Mouse (Mus musculus) olfactory bulb, adult 2 months (tissue): ENCODE results near the gene Obsl1. TPM values are rescaled to one million over a fixed set of nuclear protein-coding genes. Genes with fewer than 3 reads are reported as not detected.

ENCODE experiments used
- H3K27ac ChIP-seq: fragments of 200-500 bp; 2 replicates; pipeline ENCODE4 v1.5.1; 2012; ENCODE audit warnings: low read depth, low read length; ENCODE audit not compliant: insufficient read depth
- H3K4me1 ChIP-seq: fragments of 200-500 bp; 2 replicates; pipeline ENCODE4 v1.6.1; 2012; ENCODE audit warnings: low read length; ENCODE audit not compliant: control insufficient read depth, insufficient read depth
- H3K4me3 ChIP-seq: fragments of 200-500 bp; 2 replicates; pipeline ENCODE4 v1.5.1; 2012; ENCODE audit warnings: mild to moderate bottlenecking, low read depth, low read length, moderate library complexity; ENCODE audit not compliant: insufficient read depth
- CTCF ChIP-seq: fragments of 200-500 bp; IDR thresholded peaks from 2 replicates; pipeline ENCODE4 v1.5.1; 2012; ENCODE audit warnings: low read depth, mild to moderate bottlenecking, low read length, moderate library complexity; ENCODE audit not compliant: insufficient read depth
- POLR2A ChIP-seq: fragments of 200-500 bp; IDR thresholded peaks from 2 replicates; pipeline ENCODE4 v1.6.1; 2012; ENCODE audit warnings: mild to moderate bottlenecking, low read depth, low read length, moderate library complexity; ENCODE audit not compliant: insufficient read depth
- WGBS: fragments of 180-500 bp; shearing (Covaris S2); methylation state at CpG from one replicate; pipeline ENCODE4 v1.1.7; 2018; 5-methylcytosine and 5-hydroxymethylcytosine counted together
- polyA plus RNA-seq: library from polyadenylated mRNA; stranded (reverse); fragments of >200 nt; gene quantifications from 2 replicates; pipeline ENCODE4 v1.2.4, GENCODE M21; 2012; ENCODE audit warnings: low replicate concordance; ENCODE audit not compliant: missing spikeins, insufficient read depth, insufficient read length

The Obsl1 gene
- polyA plus RNA-seq, result not detected in 2 replicates

DNA sequence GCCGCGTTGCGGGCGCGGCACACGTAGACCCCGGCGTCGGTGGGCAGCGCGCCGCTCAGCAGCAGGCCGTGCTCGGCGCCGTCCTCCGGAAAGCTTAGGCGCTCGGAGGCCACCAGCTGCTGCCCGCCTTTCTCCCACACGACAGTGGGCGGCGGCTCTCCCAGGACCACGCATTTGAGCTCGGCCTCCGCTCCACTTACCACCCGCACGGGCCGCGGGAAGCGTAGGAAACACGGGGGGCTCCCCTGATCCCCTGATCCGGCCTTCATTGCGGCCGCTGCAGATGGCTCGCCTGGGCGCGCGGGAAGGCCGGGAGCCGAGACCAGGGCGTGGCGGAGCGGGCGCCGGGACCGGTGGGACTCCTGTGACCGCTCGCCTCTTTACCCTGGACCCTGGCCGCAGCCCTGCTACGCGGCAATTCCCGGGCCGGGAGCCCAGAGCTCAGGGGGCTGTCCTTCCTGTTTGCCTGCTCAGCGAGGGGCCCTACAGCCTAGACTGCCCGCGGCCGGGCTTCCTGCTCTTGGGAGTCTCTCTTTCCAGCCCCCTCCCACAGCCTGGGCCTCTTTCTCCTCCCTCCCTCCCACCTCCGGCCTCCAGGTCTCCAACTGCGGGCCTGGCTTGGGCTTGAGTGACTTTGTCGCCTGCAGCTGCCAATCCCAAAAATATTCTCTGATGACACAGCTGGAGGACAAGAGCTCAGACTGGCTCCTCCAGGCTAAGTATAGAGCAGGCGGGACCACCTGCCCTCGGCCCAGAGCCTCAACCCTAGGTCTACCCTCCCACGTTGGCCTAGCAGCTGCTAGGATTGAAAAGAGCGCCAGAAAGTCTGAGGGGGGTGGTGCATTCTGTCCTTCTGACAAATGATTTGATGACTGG lies at the start of gene Obsl1:
Gene Obsl1, minus strand, starts transcription at position 497 of the 876 bp plus-strand sequence.
- no peak; the same call in 1 of the 2 replicates for TF ChIP-seq POLR2A
- Histone ChIP-seq H3K4me3 (peak within 1 kb of the TSS; percentile 83), H3K4me1 (peaks cover 27% of the 10 kb centered on the region), H3K27ac (peak within 1 kb of the TSS; percentile 70)
- WGBS, result 1% methylated on average over 65 of the region's 65 CpGs

DNA sequence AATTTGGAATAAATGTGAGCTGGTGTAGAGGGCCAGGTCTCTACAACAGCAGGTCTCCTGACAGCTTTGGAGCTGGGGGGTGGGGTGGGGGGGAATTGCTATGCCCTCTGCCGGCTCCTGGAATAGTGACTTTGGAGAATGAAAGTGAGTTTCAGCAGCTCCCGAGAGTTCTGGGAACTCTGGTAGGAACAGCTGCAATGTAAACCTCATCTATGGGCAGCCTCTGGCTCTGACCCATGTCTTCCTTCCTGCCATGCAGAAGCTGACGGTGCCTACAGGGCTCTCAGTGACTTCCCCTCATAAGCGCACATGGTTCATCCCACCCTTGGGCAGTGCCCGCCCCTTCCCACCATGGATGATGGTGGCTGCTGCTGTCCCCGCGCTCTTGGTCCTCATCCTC lies 49.4 kb upstream of the Obsl1 start:
- 84% methylated on average over 7 of the region's 7 CpGs for WGBS
- no peak overlapping the region for H3K27ac ChIP-seq
- TF ChIP-seq CTCF (no peak), POLR2A (no peak)

DNA sequence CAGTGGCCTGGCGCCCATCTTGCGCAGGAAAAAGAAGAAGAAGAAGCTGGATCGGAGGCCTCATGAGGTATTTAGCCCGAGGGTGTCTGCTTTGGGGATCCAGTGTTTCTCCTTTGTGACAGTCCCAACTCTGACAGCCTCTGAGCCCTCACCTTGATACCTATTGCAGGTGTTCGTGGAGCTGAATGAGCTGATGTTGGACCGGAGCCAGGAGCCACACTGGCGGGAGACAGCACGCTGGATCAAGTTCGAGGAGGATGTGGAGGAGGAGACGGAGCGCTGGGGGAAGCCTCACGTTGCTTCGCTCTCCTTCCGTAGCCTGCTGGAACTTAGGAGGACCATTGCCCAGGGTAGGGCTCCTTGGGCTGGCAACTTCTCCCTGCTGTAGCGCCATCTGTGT lies 44.3 kb upstream of the Obsl1 start:
- TF ChIP-seq POLR2A (no peak), CTCF (no peak)
- Histone ChIP-seq H3K4me3 (no peak overlapping the region), H3K4me1 (peaks cover 45% of the 10 kb centered on the region), H3K27ac (no peak overlapping the region)
- 66% methylated on average over 15 of the region's 15 CpGs for WGBS

More for the DNA sequence above, 49.4 kb upstream of the Obsl1 start:
- Histone ChIP-seq H3K4me1 (peaks cover 34% of the 10 kb centered on the region), H3K4me3 (no peak overlapping the region)

DNA sequence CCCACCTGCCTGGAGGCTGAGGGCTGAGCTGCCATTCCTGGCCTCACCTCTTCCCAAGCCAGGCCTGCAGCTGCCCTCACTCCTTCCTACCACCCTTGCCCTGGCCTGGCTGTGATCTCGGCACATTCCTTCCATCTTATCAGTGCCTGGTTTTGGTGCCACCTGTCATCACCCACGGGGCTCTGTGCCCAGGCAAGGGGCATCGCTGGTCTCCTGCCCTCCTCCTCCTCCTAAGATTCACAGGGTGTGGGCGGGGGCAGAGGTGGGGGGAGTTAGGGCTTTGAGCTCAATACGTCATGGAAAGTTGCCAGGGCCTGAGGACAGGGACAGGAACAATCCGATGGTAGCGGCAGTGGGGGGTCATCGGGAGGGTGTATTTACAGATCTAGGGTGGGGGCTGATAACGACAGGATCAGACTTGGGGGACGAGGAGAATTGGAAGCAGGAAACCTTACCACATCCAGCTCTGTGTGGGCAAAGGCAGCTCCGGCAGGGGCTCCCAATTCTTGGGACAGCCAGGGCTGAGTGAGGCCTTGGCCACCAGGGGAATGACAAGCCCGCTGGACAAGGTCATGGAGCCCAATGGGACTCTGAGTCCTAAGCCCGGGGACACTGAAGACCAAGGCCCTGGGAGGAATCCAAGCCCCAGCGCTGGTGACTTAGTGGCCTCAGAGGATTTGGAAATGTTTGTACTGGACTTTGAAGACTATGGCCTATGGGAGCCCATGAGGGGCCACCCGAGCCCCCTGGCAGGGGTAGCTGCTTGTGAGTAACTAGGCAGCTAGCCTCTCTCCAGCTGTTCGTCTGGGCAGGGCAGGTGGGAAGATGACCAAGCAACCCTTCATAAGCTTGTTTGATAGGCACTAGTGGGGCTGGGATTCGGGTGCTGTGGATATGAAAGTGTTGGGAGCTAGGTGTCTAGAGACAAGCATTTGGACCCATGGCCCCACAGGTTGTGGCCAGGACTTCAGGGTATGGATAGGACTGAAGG lies 43.3 kb upstream of the Obsl1 start:
- Histone ChIP-seq H3K4me3 (no peak overlapping the region), H3K4me1 (peaks cover 50% of the 10 kb centered on the region), H3K27ac (no peak overlapping the region)
- TF ChIP-seq POLR2A, result no peak
- no peak for TF ChIP-seq CTCF
- WGBS, result 63% methylated on average over 17 of the region's 17 CpGs

DNA sequence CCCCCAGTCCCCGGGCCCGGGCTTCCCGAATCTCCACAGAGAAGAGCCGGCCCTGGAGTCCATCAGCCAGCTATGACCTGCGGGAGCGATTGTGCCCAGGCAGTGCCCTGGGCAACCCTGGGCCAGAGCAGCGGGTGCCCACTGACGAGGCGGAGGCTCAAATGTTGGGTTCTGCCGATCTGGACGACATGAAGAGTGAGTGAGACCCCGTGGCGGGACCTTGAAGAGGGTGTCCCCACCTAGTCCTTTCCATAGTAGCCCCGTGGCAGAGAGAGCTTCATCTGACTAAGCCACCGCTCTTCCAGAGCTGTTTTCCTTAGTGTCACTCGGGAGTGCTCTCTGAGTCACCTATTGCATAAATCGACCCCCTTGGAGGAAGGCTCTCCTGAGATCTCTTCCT lies 42.6 kb upstream of the Obsl1 start:
- 77% methylated on average over 17 of the region's 17 CpGs for WGBS
- peaks cover 50% of the 10 kb centered on the region for H3K4me1 ChIP-seq
- no peak overlapping the region for H3K27ac ChIP-seq
- H3K4me3 ChIP-seq, result no peak overlapping the region
- TF ChIP-seq CTCF (no peak), POLR2A (no peak)

DNA sequence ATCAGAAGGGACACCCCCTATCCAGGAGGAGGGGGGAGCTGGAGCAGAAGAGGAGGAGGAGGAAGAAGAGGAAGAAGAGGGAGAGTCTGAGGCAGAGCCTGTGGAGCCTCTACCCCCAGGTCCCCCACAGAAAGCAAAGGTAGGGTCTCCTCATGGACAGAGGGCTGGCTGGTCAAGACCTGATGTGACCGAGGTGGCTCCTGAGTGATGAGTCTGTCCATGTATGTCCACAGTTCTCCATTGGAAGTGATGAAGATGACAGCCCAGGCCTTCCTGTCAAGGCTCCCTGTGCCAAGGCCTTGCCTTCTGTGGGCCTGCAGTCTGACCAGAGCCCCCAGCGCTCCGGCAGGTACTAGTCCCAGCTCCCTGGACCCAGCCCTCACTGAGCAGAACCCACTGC lies 41.8 kb upstream of the Obsl1 start:
- TF ChIP-seq POLR2A (no peak), CTCF (no peak)
- Histone ChIP-seq H3K4me1 (peaks cover 50% of the 10 kb centered on the region), H3K27ac (no peak overlapping the region), H3K4me3 (no peak overlapping the region)
- WGBS, result 100% methylated on average over 3 of the region's 3 CpGs

DNA sequence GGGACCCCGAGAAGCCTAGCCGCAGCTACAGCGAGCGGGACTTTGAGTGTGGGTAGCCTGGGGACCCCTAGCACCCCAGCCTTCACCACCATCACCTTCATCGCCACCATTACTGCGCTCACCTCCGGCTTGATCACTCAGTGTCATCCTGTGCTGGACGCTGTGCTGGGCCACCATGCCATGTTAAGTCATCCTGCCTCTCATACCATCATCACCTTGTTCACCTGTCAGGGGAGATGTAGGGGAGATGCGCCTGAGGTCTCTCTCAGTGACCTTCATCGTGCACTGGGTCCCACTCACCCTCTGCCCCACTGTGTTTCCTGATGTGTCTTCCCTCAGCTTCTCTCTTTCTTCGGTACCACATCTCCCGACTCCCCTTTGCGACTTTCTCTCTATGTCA lies 41.1 kb upstream of the Obsl1 start:
- peaks cover 50% of the 10 kb centered on the region for H3K4me1 ChIP-seq
- no peak for TF ChIP-seq POLR2A
- TF ChIP-seq CTCF, result no peak
- H3K27ac ChIP-seq, result no peak overlapping the region
- peak overlapping the region; percentile 97 for H3K4me3 ChIP-seq
- WGBS, result 94% methylated on average over 13 of the region's 13 CpGs

DNA sequence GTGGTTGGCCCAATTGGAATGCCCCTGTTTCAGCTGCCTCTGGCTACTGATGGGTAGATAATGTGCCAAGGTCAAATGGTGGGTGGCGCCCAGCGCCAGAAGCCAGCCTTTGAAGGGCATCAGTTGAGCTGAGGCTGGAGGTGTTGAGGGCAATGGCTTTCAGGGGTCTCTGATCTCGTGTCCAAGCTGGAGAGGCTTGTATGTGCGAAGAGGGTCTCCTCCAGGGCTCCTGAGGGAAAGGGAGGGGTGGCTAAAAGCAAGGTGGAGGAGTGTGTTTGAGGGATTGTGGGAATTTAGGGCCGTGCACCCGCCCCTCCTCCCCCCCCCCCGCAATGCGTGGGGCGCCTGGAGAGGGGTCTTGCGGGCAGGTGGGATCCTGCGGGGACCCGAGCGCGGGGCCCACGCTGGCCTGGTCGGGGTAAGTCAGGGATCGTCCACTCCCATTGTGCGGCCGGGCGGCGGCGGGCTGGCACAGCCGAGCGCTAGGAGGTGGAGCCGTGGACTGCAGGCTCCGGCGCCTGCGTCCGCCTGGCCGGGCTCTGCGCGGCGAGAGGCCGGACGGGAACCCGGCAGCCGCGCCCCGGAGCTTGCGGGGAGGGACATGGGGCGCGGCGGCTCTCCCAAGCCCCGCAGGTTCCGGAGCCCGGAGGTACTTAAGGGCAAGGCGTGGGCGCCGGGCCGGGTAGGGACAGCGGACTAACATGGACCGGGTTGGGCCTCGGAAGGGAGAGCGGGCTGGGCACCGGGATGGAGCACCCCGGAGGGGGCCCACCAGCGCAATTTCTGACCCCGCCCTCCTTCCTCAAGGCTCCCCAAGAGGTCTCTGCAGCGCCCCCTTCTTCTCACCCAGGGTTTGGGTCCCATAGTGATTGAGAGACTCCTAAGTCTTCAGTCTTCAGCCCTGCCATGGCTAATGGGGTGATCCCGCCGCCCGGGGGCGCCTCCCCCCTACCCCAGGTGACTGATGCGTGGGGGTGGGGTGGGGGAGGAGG lies 40.0 kb upstream of the Obsl1 start, which contains the start of gene Slc4a3:
Gene Slc4a3, plus strand, starts transcription at position 302 of the 992 bp plus-strand sequence.
- WGBS, result under 1% methylated on average over 58 of the region's 64 CpGs
- peak within 1 kb of the TSS; percentile 96 for H3K27ac ChIP-seq
- peak; percentile 51; the same call in 1 of the 2 replicates for TF ChIP-seq POLR2A
- TF ChIP-seq CTCF, result no peak
- H3K4me3 ChIP-seq, result peak within 1 kb of the TSS; percentile 97
- peaks cover 47% of the 10 kb centered on the region for H3K4me1 ChIP-seq
